Comparison of ENCODE assay signal across 10 mouse cellular contexts in genomic region chr5:124025146-124025545, GRCm38 (mm10). TPM values are rescaled to one million over a fixed set of nuclear protein-coding genes. Genes with fewer than 3 reads are reported as not detected.
DNase-seq lines count a peak whose midpoint lies in the region; ATAC-seq and TF ChIP-seq lines count a peak whose summit lies in the region.
"Had no signal": no experiment of that assay in that cellular context is flagged by ENCODE, and none has a peak within 500 bp of the region (broad histone marks: within the 10 kb centered on the region; RNA-seq: fewer than 3 reads in every experiment).

No protein-coding gene starts in this region.

- H3K4me2 ChIP-seq in intestine, postnatal 0 days (replicated peaks; ENCODE audit: low read depth), result no peak overlapping the region
- no peak overlapping the region for H3K4me2 ChIP-seq in intestine, embryonic 16.5 days (ENCODE audit: low read depth, low read length)
- H3K4me2 ChIP-seq: lung, embryonic 15.5 days had no signal

- 70% methylated on average over 9 of the region's 9 CpGs for WGBS in heart, adult 2 months
- 3% methylated on average over 9 of the region's 9 CpGs for WGBS in macrophage (ENCODE audit: missing documents)
- 79% methylated on average over 9 of the region's 9 CpGs for WGBS in intestine, postnatal 0 days
- WGBS in intestine, embryonic 16.5 days, result 73% methylated on average over 9 of the region's 9 CpGs

- peaks cover 46% of the 10 kb centered on the region for H3K4me1 ChIP-seq in heart, adult 2 months (ENCODE audit: control insufficient read depth, insufficient read depth, low read length)
- H3K4me1 ChIP-seq in intestine, postnatal 0 days (replicated peaks; ENCODE audit: control insufficient read depth, insufficient read depth, low read length), result peaks cover 5% of the 10 kb centered on the region; the same call in 1 of the 2 replicates
- peaks cover 35% of the 10 kb centered on the region for H3K4me1 ChIP-seq in intestine, embryonic 16.5 days (ENCODE audit: control insufficient read depth, insufficient read depth, low read length)

- H3K9me3 ChIP-seq in intestine, postnatal 0 days (ENCODE audit: control insufficient read depth), result no peaks in the 10 kb centered on the region
- H3K9me3 ChIP-seq in intestine, embryonic 16.5 days (ENCODE audit: control insufficient read depth, low read length), result no peaks in the 10 kb centered on the region
- H3K9me3 ChIP-seq: G1E; lung, embryonic 15.5 days had no signal

- no peak for DNase-seq in heart, adult 2 months
- no peak for DNase-seq in heart, postnatal 36 days
- peak; percentile 72 for DNase-seq in 416B (ENCODE audit: low read depth)
- DNase-seq in embryo, embryonic 11 days, result peak; percentile 44
- DNase-seq in testis, postnatal 10 days (ENCODE audit: low spot score), result no peak

- TF ChIP-seq CTCF in heart, adult 2 months (IDR thresholded peaks at IDR 0.05), result no peak
- TF ChIP-seq CTCF in intestine, postnatal 0 days (IDR thresholded peaks at IDR 0.05; ENCODE audit: low read depth), result no peak

- no peaks in the 10 kb centered on the region for H3K27me3 ChIP-seq in heart, adult 2 months (ENCODE audit: control insufficient read depth, insufficient read depth, low read length)
- no peaks in the 10 kb centered on the region for H3K27me3 ChIP-seq in intestine, postnatal 0 days (replicated peaks; ENCODE audit: control insufficient read depth, insufficient read depth, low read length)
- H3K27me3 ChIP-seq in intestine, embryonic 16.5 days (replicated peaks; ENCODE audit: control insufficient read depth, insufficient read depth, low read length), result no peaks in the 10 kb centered on the region
- H3K27me3 ChIP-seq: lung, embryonic 15.5 days had no signal

- no peak overlapping the region for H3K4me3 ChIP-seq in heart, adult 2 months
- H3K4me3 ChIP-seq in macrophage (ENCODE audit: inconsistent target), result no peak overlapping the region
- H3K4me3 ChIP-seq in intestine, postnatal 0 days (ENCODE audit: low read depth, low read length), result no peak overlapping the region
- H3K4me3 ChIP-seq in intestine, embryonic 16.5 days (ENCODE audit: low read length), result no peak overlapping the region
- H3K4me3 ChIP-seq: lung, embryonic 15.5 days had no signal

- H3K9ac ChIP-seq in heart, adult 2 months (ENCODE audit: low read depth, low read length), result no peak overlapping the region
- H3K9ac ChIP-seq in intestine, postnatal 0 days (ENCODE audit: low read depth, low read length), result no peak overlapping the region
- no peak overlapping the region for H3K9ac ChIP-seq in intestine, embryonic 16.5 days (ENCODE audit: low read depth, low read length)
- H3K9ac ChIP-seq: lung, embryonic 15.5 days had no signal

- no peak for ATAC-seq in intestine, postnatal 0 days
- no peak for ATAC-seq in intestine, embryonic 16.5 days

- peak overlapping the region; percentile 82 for H3K27ac ChIP-seq in heart, adult 2 months
- peak overlapping the region; percentile 78 for H3K27ac ChIP-seq in macrophage
- H3K27ac ChIP-seq in intestine, postnatal 0 days (ENCODE audit: low read depth, low read length), result no peak overlapping the region; the same call in 1 of the 2 replicates
- H3K27ac ChIP-seq in intestine, embryonic 16.5 days (ENCODE audit: low read length), result no peak overlapping the region

- no peak for TF ChIP-seq EP300 in heart, adult 2 months (IDR thresholded peaks at IDR 0.05; ENCODE audit: insufficient read depth, low read depth, low read length)

- no peak for TF ChIP-seq POLR2A in heart, adult 2 months (IDR thresholded peaks at IDR 0.05; ENCODE audit: insufficient read depth, low read depth, low read length)

- intact Hi-C loops in heart, adult 2 months (cut with DNase I), result no loop called here
- intact Hi-C loops in heart, postnatal 36 days (cut with DNase I), result no loop called here

- peaks cover 10% of the 10 kb centered on the region for H3K36me3 ChIP-seq in heart, adult 2 months (ENCODE audit: control insufficient read depth, insufficient read depth, low read length)
- no peaks in the 10 kb centered on the region for H3K36me3 ChIP-seq in macrophage (ENCODE audit: inconsistent target)
- H3K36me3 ChIP-seq in intestine, postnatal 0 days (ENCODE audit: control insufficient read depth, insufficient read depth), result peaks cover 9% of the 10 kb centered on the region; the same call in 1 of the 2 replicates
- no peaks in the 10 kb centered on the region for H3K36me3 ChIP-seq in intestine, embryonic 16.5 days (ENCODE audit: control insufficient read depth, insufficient read depth, low read length)
- H3K36me3 ChIP-seq: lung, embryonic 15.5 days had no signal

- peaks cover 4% of the 10 kb centered on the region for H3K79me2 ChIP-seq in heart, adult 2 months (replicated peaks; ENCODE audit: control insufficient read depth, insufficient read depth, low read length)
- H3K79me2 ChIP-seq in macrophage (ENCODE audit: inconsistent target), result peaks cover 96% of the 10 kb centered on the region

RNA-seq across cellular contexts. Expression of gene Vps37b, which starts 6.9 kb away (rescaled TPM):
- total RNA-seq in heart, adult 2 months (2021), result 10 to 100 TPM; 16.0 to 16.7 TPM
- polyA plus RNA-seq in heart, adult 2 months (2012; rRNA removed), result 22.7 and 29.4 TPM in 2 replicates
- total RNA-seq in heart, postnatal 36 days (2021), result 10 to 100 TPM; 19.6 to 25.0 TPM
- total RNA-seq in macrophage (2018; cell fraction: chromatin; rRNA removed), result 10 to 100 TPM in 18 of 26 experiments, 1 to 10 TPM in 8; 2.8 to 36.2 (median 19.1) TPM
- 10 to 100 TPM; 16.0 to 47.4 (median 23.1) TPM for total RNA-seq in macrophage (2018; cell fraction: cytosol; rRNA removed)
- total RNA-seq in macrophage (2018; cell fraction: nucleus; rRNA removed), result 10 to 100 TPM; 11.7 to 48.2 (median 24.6) TPM
- polyA plus RNA-seq in macrophage (2018), result 13.1 to 27.6 TPM (median 22.7 TPM) in 3 replicates
- 16.7 and 17.8 TPM in 2 replicates for polyA plus RNA-seq in intestine, postnatal 0 days (2015; fragmentation: Nextera tagmentation; extraction: Ambion mirVana)
- 25.7 and 27.1 TPM in 2 replicates for polyA plus RNA-seq in intestine, embryonic 16.5 days (2015; fragmentation: Nextera tagmentation; extraction: Ambion mirVana)

RNA-seq across cellular contexts. Expression of gene Hip1r, which starts 51.7 kb away (rescaled TPM):
- total RNA-seq in heart, adult 2 months (2021), result 10 to 100 TPM; 16.3 to 16.7 TPM
- 7.0 and 7.9 TPM in 2 replicates for polyA plus RNA-seq in heart, adult 2 months (2012; rRNA removed)
- 10 to 100 TPM in 1 of 2 experiments, 1 to 10 TPM in 1; 8.6 to 17.0 TPM for total RNA-seq in heart, postnatal 36 days (2021)
- total RNA-seq in macrophage (2018; cell fraction: chromatin; rRNA removed), result 1 to 10 TPM in 6 of 26 experiments, under 1 TPM in 19, not detected in 1; 0.13 to 3.3 (median 0.47) TPM
- under 1 TPM; 0.03 to 0.86 (median 0.15) TPM for total RNA-seq in macrophage (2018; cell fraction: cytosol; rRNA removed)
- total RNA-seq in macrophage (2018; cell fraction: nucleus; rRNA removed), result 1 to 10 TPM in 6 of 26 experiments, under 1 TPM in 17, not detected in 3; 0.07 to 2.4 (median 0.52) TPM
- 0.04 to 0.47 TPM (median 0.21 TPM) in 3 replicates for polyA plus RNA-seq in macrophage (2018)
- 18.3 and 22.6 TPM in 2 replicates for polyA plus RNA-seq in intestine, postnatal 0 days (2015; fragmentation: Nextera tagmentation; extraction: Ambion mirVana)
- polyA plus RNA-seq in intestine, embryonic 16.5 days (2015; fragmentation: Nextera tagmentation; extraction: Ambion mirVana), result 33.8 and 34.8 TPM in 2 replicates

Comparison
In these comparisons a context has a peak if more than half of its experiments do, and no peak if none do; other contexts are left out.
1. DNase-seq: peak in 416B (single experiment) and embryo, embryonic 11 days (single experiment); none in heart, adult 2 months (0 of 2), heart, postnatal 36 days (0 of 2) and testis, postnatal 10 days (single experiment).
2. H3K27ac ChIP-seq: peak in heart, adult 2 months (single experiment) and macrophage (single experiment); none in intestine, postnatal 0 days (single experiment) and intestine, embryonic 16.5 days (single experiment).